31 mouse cellular contexts compared by ENCODE assay signal in the genomic region with DNA sequence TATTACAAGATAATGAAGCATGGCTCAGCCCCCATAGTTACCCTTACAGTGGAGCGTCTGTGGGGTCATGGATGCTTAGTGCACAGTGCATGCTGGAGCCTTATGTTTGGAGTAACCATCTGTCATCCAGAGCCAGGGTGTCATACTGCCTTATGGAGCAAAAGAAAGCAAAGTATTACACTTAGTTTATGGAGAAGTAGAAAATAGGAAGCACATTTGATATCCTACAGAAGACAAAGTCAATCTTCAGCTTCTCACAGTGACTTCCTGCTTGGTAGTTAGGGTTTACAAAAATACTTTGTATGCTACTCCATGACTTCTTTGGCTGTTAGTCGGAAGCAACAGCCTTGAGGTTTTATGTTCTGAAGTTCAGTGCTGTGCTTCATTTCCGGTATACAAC. TPM values are rescaled to one million over a fixed set of nuclear protein-coding genes. Genes with fewer than 3 reads are reported as not detected.
DNase-seq lines count a peak whose midpoint lies in the region; ATAC-seq and TF ChIP-seq lines count a peak whose summit lies in the region.
"Had no signal": no experiment of that assay in that cellular context is flagged by ENCODE, and none has a peak within 500 bp of the region (broad histone marks: within the 10 kb centered on the region; RNA-seq: fewer than 3 reads in every experiment).

No protein-coding gene starts in this region.

- no peaks in the 10 kb centered on the region for H3K9me3 ChIP-seq in liver, postnatal 0 days (ENCODE audit: low read length)
- H3K9me3 ChIP-seq in liver, embryonic 12.5 days (replicated peaks): no peaks in the 10 kb centered on the region
- H3K9me3 ChIP-seq in kidney, embryonic 14.5 days (ENCODE audit: control insufficient read depth, low read length): no peaks in the 10 kb centered on the region
- H3K9me3 ChIP-seq: hindbrain, embryonic 13.5 days; liver, embryonic 15.5 days; lung, embryonic 15.5 days; midbrain, embryonic 12.5 days; neural tube, embryonic 15.5 days had no signal

- no peaks in the 10 kb centered on the region for H3K27me3 ChIP-seq in liver, postnatal 0 days (ENCODE audit: insufficient read depth, low read length)
- H3K27me3 ChIP-seq in liver, embryonic 12.5 days (replicated peaks): no peaks in the 10 kb centered on the region
- H3K27me3 ChIP-seq in kidney, embryonic 14.5 days (ENCODE audit: control insufficient read depth, insufficient read depth, low read length): no peaks in the 10 kb centered on the region
- H3K27me3 ChIP-seq: CH12.LX; hindbrain, embryonic 13.5 days; liver, embryonic 15.5 days; lung, embryonic 15.5 days; midbrain, embryonic 12.5 days; neural tube, embryonic 15.5 days had no signal

- H3K4me3 ChIP-seq in liver, postnatal 0 days (ENCODE audit: low read depth, low read length): no peak overlapping the region
- H3K4me3 ChIP-seq in liver, embryonic 12.5 days: no peak overlapping the region
- no peak overlapping the region for H3K4me3 ChIP-seq in kidney, embryonic 14.5 days (ENCODE audit: low read length)
- H3K4me3 ChIP-seq: hindbrain, embryonic 13.5 days; layer of hippocampus, adult 2 months; left cerebral cortex, adult 2 months; liver, embryonic 15.5 days; lung, embryonic 15.5 days; midbrain, embryonic 12.5 days; neural tube, embryonic 15.5 days had no signal

- H3K36me3 ChIP-seq in liver, postnatal 0 days (replicated peaks; ENCODE audit: insufficient read depth, low read length): no peaks in the 10 kb centered on the region
- H3K36me3 ChIP-seq in liver, embryonic 12.5 days: no peaks in the 10 kb centered on the region
- peaks cover 6% of the 10 kb centered on the region; the same call in 1 of the 2 replicates for H3K36me3 ChIP-seq in kidney, embryonic 14.5 days (ENCODE audit: control insufficient read depth, insufficient read depth, low read length)
- H3K36me3 ChIP-seq: liver, embryonic 15.5 days had no signal

- TF ChIP-seq CTCF in liver, postnatal 0 days (IDR thresholded peaks at IDR 0.05; ENCODE audit: low read depth): no peak

- no peak for DNase-seq in liver, postnatal 0 days
- no peak for DNase-seq in left cerebral cortex, adult 8-10 months (ENCODE audit: low spot score in 2 of 2)
- DNase-seq in lung, postnatal 14 days: no peak
- DNase-seq: adrenal gland, adult 2 months; adrenal gland, postnatal 36 days; cerebellum, adult 2 months; cerebellum, postnatal 25 days; forebrain, postnatal 0 days; heart, postnatal 14 days; kidney, adult 9 months; kidney, postnatal 14 days; left cerebral cortex, postnatal 4 days; right cerebral cortex, postnatal 25 days; thymus, adult 18-20 months; thymus, postnatal 4 days had no signal

- no peak overlapping the region for H3K4me2 ChIP-seq in liver, postnatal 0 days (ENCODE audit: low read depth, low read length)
- H3K4me2 ChIP-seq in liver, embryonic 12.5 days: no peak overlapping the region
- H3K4me2 ChIP-seq in kidney, embryonic 14.5 days (replicated peaks; ENCODE audit: low read depth, low read length): no peak overlapping the region
- H3K4me2 ChIP-seq: hindbrain, embryonic 13.5 days; liver, embryonic 15.5 days; lung, embryonic 15.5 days; midbrain, embryonic 12.5 days; neural tube, embryonic 15.5 days had no signal

- H3K4me1 ChIP-seq in liver, postnatal 0 days (ENCODE audit: insufficient read depth): no peaks in the 10 kb centered on the region
- no peaks in the 10 kb centered on the region for H3K4me1 ChIP-seq in liver, embryonic 12.5 days
- H3K4me1 ChIP-seq in kidney, embryonic 14.5 days (ENCODE audit: control insufficient read depth, insufficient read depth, low read length): 0 out of 2 replicates have a peak, but pooled peaks cover 5% of the 10 kb centered on the region
- H3K4me1 ChIP-seq: liver, embryonic 15.5 days; lung, embryonic 15.5 days; midbrain, embryonic 12.5 days; neural tube, embryonic 15.5 days had no signal

- no peak for TF ChIP-seq EP300 in liver, postnatal 0 days (IDR thresholded peaks at IDR 0.05; ENCODE audit: low read depth)

- H3K9ac ChIP-seq in liver, postnatal 0 days (replicated peaks): no peak overlapping the region
- no peak overlapping the region for H3K9ac ChIP-seq in liver, embryonic 12.5 days
- no peak overlapping the region for H3K9ac ChIP-seq in kidney, embryonic 14.5 days (ENCODE audit: low read depth, low read length)
- H3K9ac ChIP-seq: forebrain, postnatal 0 days; hindbrain, embryonic 13.5 days; liver, embryonic 15.5 days; lung, embryonic 15.5 days; midbrain, embryonic 12.5 days; neural tube, embryonic 15.5 days had no signal

- 75% methylated on average over 3 of the region's 3 CpGs for WGBS in liver, postnatal 0 days (ENCODE audit: insufficient replicate concordance)
- 73% methylated on average over 3 of the region's 3 CpGs for WGBS in liver, embryonic 12.5 days (ENCODE audit: insufficient replicate concordance)
- 97% methylated on average over 3 of the region's 3 CpGs for WGBS in kidney, embryonic 14.5 days

- ATAC-seq in liver, postnatal 0 days: peak; percentile 35
- ATAC-seq in liver, embryonic 12.5 days: no peak
- peak; percentile 55 for ATAC-seq in CD4-positive, CD25-positive, alpha-beta regulatory T cell, adult 4 months
- peak; percentile 61 for ATAC-seq in granulocyte monocyte progenitor cell, adult 5-6 weeks (replicated peaks; ENCODE audit: poor library complexity, severe bottlenecking)
- peak; percentile 45 for ATAC-seq in megakaryocyte progenitor cell, adult 5-6 weeks (replicated peaks; ENCODE audit: poor library complexity)
- ATAC-seq in kidney, embryonic 14.5 days (ENCODE audit: low FRiP score, low TSS enrichment): no peak
- ATAC-seq: activated CD4-positive, CD25-positive, alpha-beta regulatory T cell, adult 4 months; forebrain, postnatal 0 days; intestine, postnatal 0 days had no signal

- H3K27ac ChIP-seq in liver, postnatal 0 days (ENCODE audit: low read depth): peak overlapping the region; percentile 29; the same call in 1 of the 2 replicates
- H3K27ac ChIP-seq in liver, embryonic 12.5 days: no peak overlapping the region
- H3K27ac ChIP-seq in kidney, embryonic 14.5 days (ENCODE audit: low read depth, low read length): no peak overlapping the region
- H3K27ac ChIP-seq: hindbrain, embryonic 13.5 days; layer of hippocampus, adult 2 months; left cerebral cortex, adult 2 months; liver, embryonic 15.5 days; lung, embryonic 15.5 days; midbrain, embryonic 12.5 days; neural tube, embryonic 15.5 days; stomach, postnatal 0 days had no signal

RNA-seq across cellular contexts. Expression of gene Nek10, which starts 2.4 kb away (rescaled TPM):
- polyA plus RNA-seq in liver, postnatal 0 days (2015; fragmentation: Nextera tagmentation; extraction: Ambion mirVana): not detected in 2 replicates
- polyA plus RNA-seq in liver, embryonic 12.5 days (2016; fragmentation: Nextera tagmentation; extraction: Ambion mirVana): not detected in 2 replicates
- polyA plus RNA-seq in CD4-positive, CD25-positive, alpha-beta regulatory T cell, adult 4 months (2017; shearing (Covaris generic)): under 1 TPM in 1 of 2 experiments, not detected in 1; 0.05 TPM
- not detected in 2 replicates for total RNA-seq in granulocyte monocyte progenitor cell, adult 5-6 weeks (2014; fragmentation: Nextera tagmentation)
- total RNA-seq in granulocyte monocyte progenitor cell, adult 5-6 weeks (2017): not detected in 2 replicates
- 0.37 TPM in 1 of 2 replicates, not detected in the other for total RNA-seq in megakaryocyte progenitor cell, adult 5-6 weeks (2015)
- total RNA-seq in megakaryocyte progenitor cell, adult 5-6 weeks (2017): 0.07 TPM in 1 of 2 replicates, not detected in the other
- 1 to 10 TPM; 1.4 to 3.1 (median 2.4) TPM for total RNA-seq in left cerebral cortex, adult 8-10 months (2022)
- polyA plus RNA-seq in kidney, embryonic 14.5 days (2014; fragmentation: Nextera tagmentation; extraction: Ambion mirVana): 0.01 TPM in 1 of 2 replicates, not detected in the other
- polyA plus RNA-seq: adrenal gland, adult 2 months; hindbrain, embryonic 13.5 days; intestine, postnatal 0 days had no signal

Comparison
In these comparisons a context has a peak if more than half of its experiments do, and no peak if none do; other contexts are left out.
1. ATAC-seq: peak in liver, postnatal 0 days (single experiment), CD4-positive, CD25-positive, alpha-beta regulatory T cell, adult 4 months (single experiment), granulocyte monocyte progenitor cell, adult 5-6 weeks (single experiment) and megakaryocyte progenitor cell, adult 5-6 weeks (single experiment); none in liver, embryonic 12.5 days (single experiment) and kidney, embryonic 14.5 days (single experiment).